Comparison of ENCODE assay signal across 12 mouse cellular contexts in the genomic region with DNA sequence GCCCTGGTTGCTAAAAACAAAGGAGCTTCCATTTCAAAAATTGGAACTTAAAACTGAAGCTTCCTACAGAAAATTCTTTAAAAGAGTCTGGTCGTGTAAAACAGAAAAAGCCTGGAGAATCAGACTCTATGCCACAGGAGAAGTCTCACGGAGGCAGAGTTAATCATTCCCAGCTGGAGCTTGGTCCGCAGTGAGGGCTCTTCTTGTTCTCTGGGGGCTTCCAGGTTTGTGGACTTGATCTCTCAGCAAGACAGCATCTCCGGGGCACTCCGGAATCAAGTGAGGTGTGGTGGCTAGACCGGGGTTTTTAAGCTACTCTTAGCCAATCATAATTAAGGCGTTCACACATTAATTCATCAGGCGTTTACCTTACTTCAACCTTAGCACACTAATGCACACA. TPM values are rescaled to one million over a fixed set of nuclear protein-coding genes. Genes with fewer than 3 reads are reported as not detected.
A peak's percentile ranks its signal among the peaks of the same experiment; 100 is the strongest.
DNase-seq lines count a peak whose midpoint lies in the region; ATAC-seq and TF ChIP-seq lines count a peak whose summit lies in the region.
"Had no signal": no experiment of that assay in that cellular context is flagged by ENCODE, and none has a peak within 500 bp of the region (broad histone marks: within the 10 kb centered on the region; RNA-seq: fewer than 3 reads in every experiment).

No protein-coding gene starts in this region.

- no peak for TF ChIP-seq CTCF in layer of hippocampus, adult 2 months (conservative IDR thresholded peaks at IDR 0.05)

- no peak overlapping the region for H3K9ac ChIP-seq in liver, embryonic 11.5 days (ENCODE audit: low read depth, low read length)
- no peak overlapping the region for H3K9ac ChIP-seq in hindbrain, embryonic 14.5 days
- H3K9ac ChIP-seq in midbrain, embryonic 16.5 days (ENCODE audit: low read depth, low read length), result no peak overlapping the region
- no peak overlapping the region for H3K9ac ChIP-seq in kidney, embryonic 14.5 days (ENCODE audit: low read depth, low read length)

- no peaks in the 10 kb centered on the region for H3K9me3 ChIP-seq in liver, embryonic 11.5 days (ENCODE audit: control insufficient read depth, low read length)
- no peaks in the 10 kb centered on the region for H3K9me3 ChIP-seq in hindbrain, embryonic 14.5 days (ENCODE audit: control insufficient read depth, low read length)
- no peaks in the 10 kb centered on the region for H3K9me3 ChIP-seq in midbrain, embryonic 16.5 days (replicated peaks; ENCODE audit: control insufficient read depth, low read length, poor library complexity, severe bottlenecking)
- H3K9me3 ChIP-seq in kidney, embryonic 14.5 days (ENCODE audit: control insufficient read depth, low read length), result no peaks in the 10 kb centered on the region

- 39% methylated on average over 8 of the region's 8 CpGs for WGBS in liver, embryonic 11.5 days
- 40% methylated on average over 8 of the region's 8 CpGs for WGBS in hindbrain, embryonic 14.5 days
- 39% methylated on average over 8 of the region's 8 CpGs for WGBS in midbrain, embryonic 16.5 days
- 25% methylated on average over 8 of the region's 8 CpGs for WGBS in kidney, embryonic 14.5 days

- DNase-seq in liver, embryonic 11.5 days (ENCODE audit: low spot score), result no peak
- no peak for DNase-seq in liver
- DNase-seq in c-Kit-positive CD71-positive TER-119-positive erythroid progenitor cells, embryonic 14.5 days (ENCODE audit: low spot score), result peak; percentile 0
- no peak for DNase-seq in hindbrain, embryonic 14.5 days (ENCODE audit: low spot score)
- DNase-seq in layer of hippocampus, adult 2 months (ENCODE audit: low spot score in 2 of 2), result no peak
- no peak for DNase-seq in layer of hippocampus, adult 11-12 months (ENCODE audit: low spot score)
- DNase-seq: kidney, adult 18-20 months; lung, postnatal 14 days; thymus, adult 18-20 months had no signal

- H3K4me2 ChIP-seq in liver, embryonic 11.5 days, result peak overlapping the region; percentile 40
- H3K4me2 ChIP-seq in hindbrain, embryonic 14.5 days (replicated peaks), result peak overlapping the region; percentile 22
- H3K4me2 ChIP-seq in midbrain, embryonic 16.5 days (ENCODE audit: low read length), result peak overlapping the region; percentile 36
- no peak overlapping the region; the same call in 1 of the 2 replicates for H3K4me2 ChIP-seq in kidney, embryonic 14.5 days (replicated peaks; ENCODE audit: low read depth, low read length)

- no peaks in the 10 kb centered on the region for H3K36me3 ChIP-seq in liver, embryonic 11.5 days (ENCODE audit: control insufficient read depth, insufficient read depth, low read length)
- H3K36me3 ChIP-seq in hindbrain, embryonic 14.5 days (replicated peaks; ENCODE audit: control insufficient read depth, insufficient read depth), result no peaks in the 10 kb centered on the region
- H3K36me3 ChIP-seq in midbrain, embryonic 16.5 days (ENCODE audit: control insufficient read depth, insufficient read depth, low read length), result no peaks in the 10 kb centered on the region
- H3K36me3 ChIP-seq in kidney, embryonic 14.5 days (ENCODE audit: control insufficient read depth, insufficient read depth, low read length), result no peaks in the 10 kb centered on the region

- H3K27ac ChIP-seq in liver, embryonic 11.5 days (ENCODE audit: low read depth, low read length), result no peak overlapping the region
- no peak overlapping the region for H3K27ac ChIP-seq in hindbrain, embryonic 14.5 days
- no peak overlapping the region for H3K27ac ChIP-seq in midbrain, embryonic 16.5 days (ENCODE audit: low read length)
- no peak overlapping the region for H3K27ac ChIP-seq in layer of hippocampus, adult 2 months
- H3K27ac ChIP-seq in kidney, embryonic 14.5 days (ENCODE audit: low read depth, low read length), result no peak overlapping the region

- ATAC-seq in liver, embryonic 11.5 days (replicated peaks; ENCODE audit: low FRiP score), result no peak
- no peak for ATAC-seq in hindbrain, embryonic 14.5 days (ENCODE audit: low FRiP score)
- no peak for ATAC-seq in midbrain, embryonic 16.5 days
- ATAC-seq in kidney, embryonic 14.5 days (ENCODE audit: low FRiP score, low TSS enrichment), result no peak; the same call in 1 of the 2 replicates
- ATAC-seq: Patski had no signal

- no peaks in the 10 kb centered on the region for H3K27me3 ChIP-seq in liver, embryonic 11.5 days (replicated peaks; ENCODE audit: control insufficient read depth, insufficient read depth, low read length)
- no peaks in the 10 kb centered on the region for H3K27me3 ChIP-seq in hindbrain, embryonic 14.5 days (ENCODE audit: control insufficient read depth, insufficient read depth, low read length)
- H3K27me3 ChIP-seq in midbrain, embryonic 16.5 days (ENCODE audit: control insufficient read depth, insufficient read depth, low read depth, low read length), result no peaks in the 10 kb centered on the region
- no peaks in the 10 kb centered on the region for H3K27me3 ChIP-seq in kidney, embryonic 14.5 days (ENCODE audit: control insufficient read depth, insufficient read depth, low read length)

- H3K4me1 ChIP-seq in liver, embryonic 11.5 days (replicated peaks; ENCODE audit: control insufficient read depth, insufficient read depth, low read length), result no peaks in the 10 kb centered on the region
- H3K4me1 ChIP-seq in hindbrain, embryonic 14.5 days (replicated peaks; ENCODE audit: control insufficient read depth, insufficient read depth, low read length), result no peaks in the 10 kb centered on the region
- no peaks in the 10 kb centered on the region for H3K4me1 ChIP-seq in midbrain, embryonic 16.5 days (ENCODE audit: control insufficient read depth, insufficient read depth, low read length)
- H3K4me1 ChIP-seq in kidney, embryonic 14.5 days (ENCODE audit: control insufficient read depth, insufficient read depth, low read length), result no peaks in the 10 kb centered on the region

- H3K4me3 ChIP-seq in liver, embryonic 11.5 days (ENCODE audit: low read depth, low read length), result no peak overlapping the region
- no peak overlapping the region for H3K4me3 ChIP-seq in hindbrain, embryonic 14.5 days (replicated peaks; ENCODE audit: low read length)
- H3K4me3 ChIP-seq in midbrain, embryonic 16.5 days (ENCODE audit: low read depth, low read length), result peak overlapping the region; percentile 12; the same call in 1 of the 2 replicates
- no peak overlapping the region for H3K4me3 ChIP-seq in layer of hippocampus, adult 2 months
- H3K4me3 ChIP-seq in kidney, embryonic 14.5 days (ENCODE audit: low read length), result no peak overlapping the region

RNA-seq across cellular contexts. Expression of a gene that starts 32.6 kb away (rescaled TPM):
- polyA plus RNA-seq in liver, embryonic 11.5 days (2014; fragmentation: Nextera tagmentation; extraction: Ambion mirVana), result 11.1 and 13.4 TPM in 2 replicates
- 20.9 and 22.0 TPM in 2 replicates for polyA plus RNA-seq in hindbrain, embryonic 14.5 days (2014; fragmentation: Nextera tagmentation; extraction: Ambion mirVana)
- 21.5 and 22.7 TPM in 2 replicates for polyA plus RNA-seq in midbrain, embryonic 16.5 days (2015; fragmentation: Nextera tagmentation; extraction: Ambion mirVana)
- total RNA-seq in layer of hippocampus, adult 2 months (2021), result 10 to 100 TPM; 19.3 to 19.7 TPM
- 12.5 and 14.8 TPM in 2 replicates for polyA plus RNA-seq in kidney, embryonic 14.5 days (2014; fragmentation: Nextera tagmentation; extraction: Ambion mirVana)
